Mouse (Mus musculus) urinary bladder, adult 2 months (tissue): ENCODE measurements around the gene Grik4. TPM values are rescaled to one million over a fixed set of nuclear protein-coding genes. Genes with fewer than 3 reads are reported as not detected.
"Not testable (repeated sequence)": the region's sequence is repeated elsewhere in the genome, so short reads cannot be mapped to it uniquely, and the experiment has no call there.

Experiments
- DNase-seq: peaks from one replicate; pipeline ENCODE4 v3.0.0; 2022; ENCODE audit warnings: low spot score
- polyA plus RNA-seq: library from polyadenylated mRNA; depleted of rRNA; stranded (reverse); fragments of >200 nt; gene quantifications from 2 replicates; pipeline ENCODE4 v1.2.3, GENCODE M21; 2012; rRNA removed

Gene Grik4
- polyA plus RNA-seq = 0.25 and 0.41 TPM in 2 replicates

- no peak for DNase-seq
Measured at GRCm38 (mm10) chr9:42943781-42944535, at the start of gene Grik4. Gene Grik4 (minus strand): TSS chr9:42944493.

- no peak for DNase-seq
Measured at GRCm38 (mm10) chr9:42993659-42994058, 49.4 kb upstream of the Grik4 start.

GRCm38 (mm10) chr9:42987988-42988387, 43.7 kb upstream of the Grik4 start:
- no peak for DNase-seq

GRCm38 (mm10) chr9:42968894-42969521, 24.7 kb upstream of the Grik4 start:
- peak; percentile 35 for DNase-seq

- no peak for DNase-seq
Measured at GRCm38 (mm10) chr9:42967731-42968130, 23.4 kb upstream of the Grik4 start.

GRCm38 (mm10) chr9:42964809-42965208, 20.5 kb upstream of the Grik4 start:
- DNase-seq = not testable (repeated sequence)

GRCm38 (mm10) chr9:42964366-42964765, 20.1 kb upstream of the Grik4 start:
- no peak for DNase-seq

- DNase-seq = no peak
Measured at GRCm38 (mm10) chr9:42962506-42962905, 18.2 kb upstream of the Grik4 start.

GRCm38 (mm10) chr9:42958401-42958800, 14.1 kb upstream of the Grik4 start:
- no peak for DNase-seq

- no peak for DNase-seq
Measured at GRCm38 (mm10) chr9:42948381-42948780, 4.1 kb upstream of the Grik4 start.

GRCm38 (mm10) chr9:42945174-42945573, 881 bp upstream of the Grik4 start:
- no peak for DNase-seq

GRCm38 (mm10) chr9:42944536-42945006, 278 bp upstream of the Grik4 start:
- DNase-seq = peak; percentile 76

- no peak for DNase-seq
Measured at GRCm38 (mm10) chr9:42943057-42943529, 1.2 kb downstream of the Grik4 start.

- no peak for DNase-seq
Measured at GRCm38 (mm10) chr9:42942148-42942547, 2.1 kb downstream of the Grik4 start.

GRCm38 (mm10) chr9:42932146-42932545, 12.1 kb downstream of the Grik4 start:
- DNase-seq = no peak

- no peak for DNase-seq
Measured at GRCm38 (mm10) chr9:42927498-42927897, 16.8 kb downstream of the Grik4 start.

- DNase-seq = no peak
Measured at GRCm38 (mm10) chr9:42926564-42926963, 17.7 kb downstream of the Grik4 start.

- DNase-seq = no peak
Measured at GRCm38 (mm10) chr9:42921830-42922229, 22.5 kb downstream of the Grik4 start.

- no peak for DNase-seq
Measured at GRCm38 (mm10) chr9:42920190-42920589, 24.1 kb downstream of the Grik4 start.

GRCm38 (mm10) chr9:42917911-42918310, 26.4 kb downstream of the Grik4 start:
- no peak for DNase-seq

GRCm38 (mm10) chr9:42913201-42913600, 31.1 kb downstream of the Grik4 start:
- no peak for DNase-seq

- no peak for DNase-seq
Measured at GRCm38 (mm10) chr9:42908657-42909313, 35.5 kb downstream of the Grik4 start.

- no peak for DNase-seq
Measured at GRCm38 (mm10) chr9:42906995-42907394, 37.3 kb downstream of the Grik4 start.
